Comparison of ENCODE assay signal across 15 mouse cellular contexts in genomic region chr11:46389336-46390117, GRCm38 (mm10). TPM values are rescaled to one million over a fixed set of nuclear protein-coding genes. Genes with fewer than 3 reads are reported as not detected.
DNase-seq lines count a peak whose midpoint lies in the region; ATAC-seq and TF ChIP-seq lines count a peak whose summit lies in the region.
"Had no signal": no experiment of that assay in that cellular context is flagged by ENCODE, and none has a peak within 500 bp of the region (broad histone marks: within the 10 kb centered on the region; RNA-seq: fewer than 3 reads in every experiment).

TSS of gene Itk (minus strand) at chr11:46389515.

- H3K27ac ChIP-seq in heart, postnatal 0 days (ENCODE audit: low read depth) = no peak within 1 kb of the TSS
- H3K27ac ChIP-seq in hindbrain, embryonic 11.5 days (ENCODE audit: low read depth, low read length) = no peak within 1 kb of the TSS
- H3K27ac ChIP-seq in forebrain, embryonic 16.5 days (ENCODE audit: low read length) = no peak within 1 kb of the TSS
- H3K27ac ChIP-seq: embryonic facial prominence, embryonic 10.5 days; heart, adult 2 months; hindbrain, embryonic 14.5 days; liver, embryonic 14.5 days had no signal

- DNase-seq in heart, postnatal 0 days (ENCODE audit: low spot score) = no peak
- no peak for DNase-seq in heart, postnatal 10 days
- peak; percentile 78 to 83 for DNase-seq in thymus, postnatal 10 days (ENCODE audit: low spot score in 2 of 2)
- no peak for DNase-seq in retina, postnatal 1 day
- DNase-seq in hindbrain, embryonic 11.5 days (ENCODE audit: low spot score) = no peak
- DNase-seq: B cell, adult 2 months; cerebellum, adult 2 months; heart, adult 2 months; layer of hippocampus, adult 9-11 months had no signal

- 74% methylated on average over 13 of the region's 13 CpGs for WGBS in heart, postnatal 0 days
- WGBS in hindbrain, embryonic 11.5 days = 88% methylated on average over 13 of the region's 13 CpGs
- WGBS in forebrain, embryonic 16.5 days = 88% methylated on average over 13 of the region's 13 CpGs

- H3K9me3 ChIP-seq in heart, postnatal 0 days (replicated peaks; ENCODE audit: control insufficient read depth, low read length) = no peaks in the 10 kb centered on the region
- no peaks in the 10 kb centered on the region for H3K9me3 ChIP-seq in hindbrain, embryonic 11.5 days (ENCODE audit: control insufficient read depth, low read length)
- H3K9me3 ChIP-seq in forebrain, embryonic 16.5 days (ENCODE audit: control insufficient read depth, low read length) = no peaks in the 10 kb centered on the region
- H3K9me3 ChIP-seq: embryonic facial prominence, embryonic 10.5 days had no signal

- no peaks in the 10 kb centered on the region for H3K4me1 ChIP-seq in heart, postnatal 0 days (ENCODE audit: control insufficient read depth, insufficient read depth)
- H3K4me1 ChIP-seq in hindbrain, embryonic 11.5 days (replicated peaks; ENCODE audit: control insufficient read depth, insufficient read depth, low read length) = no peaks in the 10 kb centered on the region
- H3K4me1 ChIP-seq in forebrain, embryonic 16.5 days (replicated peaks; ENCODE audit: control insufficient read depth, insufficient read depth, low read length) = no peaks in the 10 kb centered on the region

- H3K4me3 ChIP-seq in heart, postnatal 0 days (ENCODE audit: low read depth, low read length) = peak within 1 kb of the TSS; percentile 28; the same call in 1 of the 2 replicates
- no peak within 1 kb of the TSS for H3K4me3 ChIP-seq in hindbrain, embryonic 11.5 days (ENCODE audit: low read depth, low read length)
- H3K4me3 ChIP-seq in forebrain, embryonic 16.5 days (replicated peaks; ENCODE audit: low read length) = no peak within 1 kb of the TSS
- H3K4me3 ChIP-seq: embryonic facial prominence, embryonic 10.5 days; heart, adult 2 months had no signal

- H3K9ac ChIP-seq in heart, postnatal 0 days (replicated peaks; ENCODE audit: low read depth, low read length) = no peak within 1 kb of the TSS
- H3K9ac ChIP-seq in hindbrain, embryonic 11.5 days (ENCODE audit: low read depth, low read length) = no peak within 1 kb of the TSS
- H3K9ac ChIP-seq in forebrain, embryonic 16.5 days (replicated peaks; ENCODE audit: low read depth, low read length) = no peak within 1 kb of the TSS
- H3K9ac ChIP-seq: hindbrain, embryonic 14.5 days; liver, embryonic 14.5 days had no signal

- H3K27me3 ChIP-seq in heart, postnatal 0 days (ENCODE audit: control insufficient read depth, insufficient read depth, low read length) = no peaks in the 10 kb centered on the region
- H3K27me3 ChIP-seq in hindbrain, embryonic 11.5 days (ENCODE audit: control insufficient read depth, insufficient read depth, low read length) = no peaks in the 10 kb centered on the region
- H3K27me3 ChIP-seq in forebrain, embryonic 16.5 days (replicated peaks; ENCODE audit: control insufficient read depth, insufficient read depth, low read length) = no peaks in the 10 kb centered on the region

- TF ChIP-seq EP300 in heart, postnatal 0 days (IDR thresholded peaks at IDR 0.05; ENCODE audit: low read depth) = no peak

- no peaks in the 10 kb centered on the region for H3K36me3 ChIP-seq in heart, postnatal 0 days (replicated peaks; ENCODE audit: control insufficient read depth, insufficient read depth, low read length)
- H3K36me3 ChIP-seq in hindbrain, embryonic 11.5 days (ENCODE audit: control insufficient read depth, insufficient read depth, low read length) = no peaks in the 10 kb centered on the region
- no peaks in the 10 kb centered on the region for H3K36me3 ChIP-seq in forebrain, embryonic 16.5 days (ENCODE audit: control insufficient read depth, insufficient read depth)
- H3K36me3 ChIP-seq: embryonic facial prominence, embryonic 10.5 days had no signal

- H3K4me2 ChIP-seq in heart, postnatal 0 days (ENCODE audit: low read depth, low read length) = no peak within 1 kb of the TSS; the same call in 1 of the 2 replicates
- H3K4me2 ChIP-seq in hindbrain, embryonic 11.5 days (replicated peaks; ENCODE audit: low read depth, low read length) = no peak within 1 kb of the TSS
- no peak within 1 kb of the TSS for H3K4me2 ChIP-seq in forebrain, embryonic 16.5 days (ENCODE audit: low read length)
- H3K4me2 ChIP-seq: hindbrain, embryonic 14.5 days had no signal

- intact Hi-C loops in heart, postnatal 10 days (cut with DNase I) = no loop called here

- ATAC-seq in heart, postnatal 0 days (ENCODE audit: insufficient read depth, low read depth) = no peak
- ATAC-seq in CD4-positive, CD25-positive, alpha-beta regulatory T cell, adult 4 months = peak; percentile 82
- peak; percentile 59 for ATAC-seq in megakaryocyte progenitor cell, adult 5-6 weeks (replicated peaks; ENCODE audit: poor library complexity)
- no peak for ATAC-seq in hindbrain, embryonic 11.5 days (ENCODE audit: low FRiP score)
- ATAC-seq in forebrain, embryonic 16.5 days = no peak

- TF ChIP-seq CTCF in heart, postnatal 0 days (IDR thresholded peaks at IDR 0.05; ENCODE audit: low read depth) = no peak

RNA-seq across cellular contexts. Expression of gene Itk, which starts in this region (rescaled TPM):
- total RNA-seq in heart, postnatal 0 days (2014; rRNA removed; ENCODE audit: low replicate concordance) = 1.3 TPM in 1 of 2 replicates, not detected in the other
- polyA plus RNA-seq in heart, postnatal 0 days (2015; fragmentation: Nextera tagmentation; extraction: Ambion mirVana) = not detected in 2 replicates
- total RNA-seq in heart, postnatal 10 days (2021) = under 1 TPM; 0.50 to 0.86 TPM
- 100 to 1,000 TPM; 152 to 211 TPM for polyA plus RNA-seq in CD4-positive, CD25-positive, alpha-beta regulatory T cell, adult 4 months (2017; shearing (Covaris generic))
- 0.91 TPM in 1 of 2 replicates, not detected in the other for total RNA-seq in megakaryocyte progenitor cell, adult 5-6 weeks (2015)
- 0.46 and 0.95 TPM in 2 replicates for total RNA-seq in megakaryocyte progenitor cell, adult 5-6 weeks (2017)
- polyA plus RNA-seq in hindbrain, embryonic 11.5 days (2014; fragmentation: Nextera tagmentation; extraction: Ambion mirVana) = not detected in 2 replicates
- polyA plus RNA-seq in forebrain, embryonic 16.5 days (2015; fragmentation: Nextera tagmentation; extraction: Ambion mirVana) = not detected in 2 replicates

Comparison
In these comparisons a context has a peak if more than half of its experiments do, and no peak if none do; other contexts are left out.
1. RNA of gene Itk (polyA plus RNA-seq): 152 to 211 TPM in CD4-positive, CD25-positive, alpha-beta regulatory T cell, adult 4 months; not detected in heart, postnatal 0 days, not detected in hindbrain, embryonic 11.5 days and not detected in forebrain, embryonic 16.5 days; every median in the first group is over 100 times any median in the second.
2. Peak in ATAC-seq in megakaryocyte progenitor cell, adult 5-6 weeks; RNA of the gene not detected or under 1 TPM.
3. DNase-seq: peak in thymus, postnatal 10 days (2 of 2); none in heart, postnatal 0 days (single experiment), heart, postnatal 10 days (0 of 2), retina, postnatal 1 day (single experiment) and hindbrain, embryonic 11.5 days (single experiment).